Mouse (Mus musculus) C2C12 (cell line): ENCODE results near the gene Arl5c.

Source experiments
- CEBPB ChIP-seq: IDR thresholded peaks from one replicate; pipeline ENCODE4 v1.6.1; 2011; ENCODE audit warnings: low read depth, mild to moderate bottlenecking, control low read depth, moderate library complexity
- CTCF ChIP-seq: IDR thresholded peaks from one replicate; pipeline ENCODE4 v1.5.1; 2011; ENCODE audit not compliant: control insufficient read depth, insufficient read depth, insufficient read length
- FOSL1 ChIP-seq: IDR thresholded peaks from one replicate; pipeline ENCODE4 v1.8.0; 2011; ENCODE audit warnings: mild to moderate bottlenecking, low read length; ENCODE audit not compliant: poor library complexity, insufficient read depth, severe bottlenecking
- MYOG ChIP-seq: IDR thresholded peaks from one replicate; pipeline ENCODE4 v1.6.1; 2011; ENCODE audit not compliant: control insufficient read depth, insufficient read length; ENCODE audit errors: extremely low read depth

- no peak for TF ChIP-seq CTCF
- TF ChIP-seq MYOG = no peak
- TF ChIP-seq FOSL1 = no peak
- TF ChIP-seq CEBPB = no peak
These were observed 24.7 kb upstream of the Arl5c start for GRCm38 (mm10) chr11:98020710-98021109.
